Mouse (Mus musculus): ENCODE measurements around the gene Rmdn3.

The Rmdn3 gene

DNA sequence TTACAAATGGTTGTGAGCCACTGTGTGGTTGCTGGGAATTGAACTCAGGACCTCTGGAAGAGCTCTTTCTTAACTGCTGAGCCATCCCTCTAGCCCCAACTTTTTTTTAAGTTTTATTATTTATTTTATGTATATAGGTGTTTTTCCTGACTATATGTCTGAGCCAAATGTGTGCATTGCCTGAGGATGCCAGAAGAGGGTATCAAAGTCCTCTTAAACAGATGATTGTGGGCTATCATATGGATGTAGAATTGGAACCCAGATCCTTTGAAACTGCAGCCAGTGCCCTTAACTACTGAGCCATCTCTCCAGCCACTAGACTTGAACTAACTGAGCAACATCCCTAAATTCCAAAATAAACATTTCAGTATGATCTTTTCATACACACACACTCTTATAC lies 55.3 kb downstream of the Rmdn3 start:
- DNase-seq (ENCODE audit: low spot score in 2 of 2): no peak
